Mouse (Mus musculus) limb, embryonic 14.5 days (tissue): ENCODE measurements around the gene Osbpl9. TPM values are rescaled to one million over a fixed set of nuclear protein-coding genes. Genes with fewer than 3 reads are reported as not detected.

Source experiments
- ATAC-seq: fragments of 200-750 bp; cut with Nextera tagmentation; 2 replicates; pipeline ENCODE4 v1.8.0; 2017; ENCODE audit warnings: low read depth, moderate number of reproducible peaks, moderate TSS enrichment; ENCODE audit not compliant: low FRiP score
- DNase-seq: peaks from one replicate; pipeline ENCODE4 v3.0.0-alpha.2; 2015; ENCODE audit warnings: low spot score
- H3K27ac ChIP-seq: fragments of 300-500 bp; sonication (generic); replicated peaks from 2 replicates; pipeline ENCODE4 v1.5.1; 2014; ENCODE audit warnings: low read depth, mild to moderate bottlenecking, low read length, moderate library complexity, mixed read lengths
- H3K27me3 ChIP-seq: fragments of 300-500 bp; sonication (generic); 2 replicates; pipeline ENCODE4 v1.6.1; 2014; ENCODE audit warnings: low read length, mixed read lengths; ENCODE audit not compliant: control insufficient read depth, insufficient read depth
- H3K36me3 ChIP-seq: fragments of 300-500 bp; sonication (generic); 2 replicates; pipeline ENCODE4 v1.6.1; 2014; ENCODE audit warnings: mild to moderate bottlenecking, low read length, moderate library complexity, mixed read lengths; ENCODE audit not compliant: control insufficient read depth, insufficient read depth
- H3K4me1 ChIP-seq: fragments of 300-500 bp; sonication (generic); 2 replicates; pipeline ENCODE4 v1.6.1; 2014; ENCODE audit warnings: antibody characterized with exemption, low read length, mixed read lengths; ENCODE audit not compliant: control insufficient read depth, insufficient read depth
- H3K4me2 ChIP-seq: fragments of 300-500 bp; sonication (generic); replicated peaks from 2 replicates; pipeline ENCODE4 v1.6.1; 2014; ENCODE audit warnings: low read depth, mild to moderate bottlenecking, low read length, moderate library complexity; ENCODE audit not compliant: severe bottlenecking
- H3K4me3 ChIP-seq: fragments of 300-500 bp; sonication (generic); replicated peaks from 2 replicates; pipeline ENCODE4 v1.5.1; 2014; ENCODE audit warnings: low read length
- H3K9ac ChIP-seq: fragments of 300-500 bp; sonication (generic); 2 replicates; pipeline ENCODE4 v1.6.1; 2014; ENCODE audit warnings: mild to moderate bottlenecking, low read depth, low read length, moderate library complexity; ENCODE audit not compliant: severe bottlenecking
- H3K9me3 ChIP-seq: fragments of 300-500 bp; sonication (generic); 2 replicates; pipeline ENCODE4 v1.6.1; 2016; ENCODE audit warnings: low read length; ENCODE audit not compliant: control insufficient read depth
- POLR2A ChIP-seq: fragments of 200-500 bp; IDR thresholded peaks from 2 replicates; pipeline ENCODE4 v1.8.0; 2012; ENCODE audit warnings: inconsistent platforms, mild to moderate bottlenecking, moderate library complexity, borderline replicate concordance; ENCODE audit not compliant: insufficient read depth, insufficient read length; ENCODE audit errors: extremely low read depth
- WGBS: fragments of 180-500 bp; shearing (Covaris S2); extraction: QIAGEN DNeasy Blood & Tissue Kit; methylation state at CpG from one replicate; pipeline ENCODE4 v1.1.7; 2014; 5-methylcytosine and 5-hydroxymethylcytosine counted together
- polyA plus RNA-seq, 2 experiments: library from polyadenylated mRNA; depleted of rRNA in 1 of 2; stranded (reverse) in 1 of 2; unstranded in 1 of 2; fragments of >200 nt; fragmentation: Nextera tagmentation in 1 of 2; extraction: Ambion mirVana in 1 of 2; gene quantifications; 2 replicates each; pipeline versions ENCODE4 v1.2.1 to v1.2.3; 2012 to 2014

Osbpl9 gene
- polyA plus RNA-seq, 2 experiments = 55.6 to 57.8 TPM

DNA sequence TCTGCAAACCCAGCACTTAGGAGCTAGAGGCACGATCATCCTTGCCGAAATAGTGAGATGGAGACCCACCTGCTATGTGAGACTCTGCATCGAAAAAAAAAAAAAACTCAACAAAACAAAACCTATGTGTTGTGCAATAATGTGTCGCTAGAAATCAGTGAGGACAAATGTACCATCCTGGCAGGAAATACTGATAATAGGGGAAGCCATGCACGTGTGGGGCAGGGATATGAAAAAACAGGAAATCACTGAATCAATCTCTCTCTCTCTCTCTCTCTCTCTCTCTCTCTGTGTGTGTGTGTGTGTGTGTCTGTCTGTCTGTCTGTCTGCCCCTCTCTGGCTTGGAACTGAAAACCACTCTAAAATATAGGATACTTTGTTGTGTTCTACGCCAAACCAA lies 81.3 kb downstream of the Osbpl9 start:
- no peak overlapping the region for H3K4me3 ChIP-seq
- no peak for TF ChIP-seq POLR2A
- no peak overlapping the region for H3K4me2 ChIP-seq
- DNase-seq = no peak
- H3K9me3 ChIP-seq = no peaks in the 10 kb centered on the region
- H3K27ac ChIP-seq = no peak overlapping the region
- H3K9ac ChIP-seq = no peak overlapping the region
- H3K36me3 ChIP-seq = no peaks in the 10 kb centered on the region
- no peaks in the 10 kb centered on the region for H3K27me3 ChIP-seq
- 80% methylated on average over 6 of the region's 6 CpGs for WGBS
- ATAC-seq = no peak
- peaks cover 18% of the 10 kb centered on the region for H3K4me1 ChIP-seq

DNA sequence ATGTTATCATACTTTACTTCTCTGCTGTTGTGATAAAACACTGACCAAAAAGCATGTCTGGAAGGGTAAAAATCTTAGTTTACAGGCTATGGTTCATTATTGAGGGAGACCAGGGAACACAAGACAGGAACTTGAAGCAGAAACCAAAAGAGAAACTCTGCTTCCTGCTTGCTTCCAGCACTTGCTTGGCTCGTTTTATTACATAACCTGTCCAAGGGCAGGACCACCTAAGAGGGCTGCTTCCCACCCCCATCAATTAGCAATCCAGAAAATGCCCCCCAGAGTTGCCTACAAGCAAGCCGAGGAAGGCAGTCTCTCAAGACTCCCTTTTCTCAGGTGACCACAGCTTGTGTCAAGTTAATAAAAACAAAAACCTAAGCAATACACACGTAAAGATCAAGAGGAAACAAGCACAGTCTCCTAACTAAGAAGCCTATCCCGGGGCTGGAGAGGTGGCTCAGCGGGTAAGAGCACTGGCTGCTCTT lies 82.4 kb downstream of the Osbpl9 start:
- H3K4me2 ChIP-seq = no peak overlapping the region
- H3K9ac ChIP-seq = no peak overlapping the region
- peaks cover 24% of the 10 kb centered on the region for H3K4me1 ChIP-seq
- no peak overlapping the region for H3K27ac ChIP-seq
- no peaks in the 10 kb centered on the region for H3K9me3 ChIP-seq
- WGBS = 70% methylated on average over 5 of the region's 5 CpGs
- ATAC-seq (no peak), DNase-seq (no peak)
- no peaks in the 10 kb centered on the region for H3K36me3 ChIP-seq
- no peak overlapping the region for H3K4me3 ChIP-seq
- no peaks in the 10 kb centered on the region for H3K27me3 ChIP-seq
- TF ChIP-seq POLR2A = no peak

DNA sequence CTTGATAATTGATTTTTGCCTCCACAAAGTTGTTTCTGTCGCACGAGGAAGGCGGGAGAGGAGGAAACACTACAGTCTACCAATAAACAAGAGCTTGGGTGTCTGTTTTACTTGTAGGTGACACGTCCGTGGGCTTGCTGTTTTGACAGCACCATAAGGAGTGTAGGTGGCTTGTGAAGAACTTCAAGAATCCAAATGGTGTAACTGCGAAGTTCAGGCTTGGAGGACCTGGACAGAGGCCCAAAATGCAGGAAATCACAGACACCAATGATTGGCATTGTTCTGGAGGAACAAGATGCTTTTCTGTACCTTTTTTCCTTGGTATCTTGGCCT lies 83.8 kb downstream of the Osbpl9 start:
- 0 out of 2 replicates have a peak, but pooled peaks have one; percentile 2 for ATAC-seq
- no peak for TF ChIP-seq POLR2A
- Histone ChIP-seq H3K36me3 (no peaks in the 10 kb centered on the region), H3K9me3 (no peaks in the 10 kb centered on the region), H3K4me3 (peak overlapping the region; percentile 57), H3K4me2 (peak overlapping the region; percentile 56), H3K27ac (peak overlapping the region; percentile 88), H3K9ac (peak overlapping the region; percentile 66), H3K4me1 (peaks cover 24% of the 10 kb centered on the region), H3K27me3 (no peaks in the 10 kb centered on the region)
- DNase-seq = no peak
- WGBS = 2% methylated on average over 6 of the region's 6 CpGs

DNA sequence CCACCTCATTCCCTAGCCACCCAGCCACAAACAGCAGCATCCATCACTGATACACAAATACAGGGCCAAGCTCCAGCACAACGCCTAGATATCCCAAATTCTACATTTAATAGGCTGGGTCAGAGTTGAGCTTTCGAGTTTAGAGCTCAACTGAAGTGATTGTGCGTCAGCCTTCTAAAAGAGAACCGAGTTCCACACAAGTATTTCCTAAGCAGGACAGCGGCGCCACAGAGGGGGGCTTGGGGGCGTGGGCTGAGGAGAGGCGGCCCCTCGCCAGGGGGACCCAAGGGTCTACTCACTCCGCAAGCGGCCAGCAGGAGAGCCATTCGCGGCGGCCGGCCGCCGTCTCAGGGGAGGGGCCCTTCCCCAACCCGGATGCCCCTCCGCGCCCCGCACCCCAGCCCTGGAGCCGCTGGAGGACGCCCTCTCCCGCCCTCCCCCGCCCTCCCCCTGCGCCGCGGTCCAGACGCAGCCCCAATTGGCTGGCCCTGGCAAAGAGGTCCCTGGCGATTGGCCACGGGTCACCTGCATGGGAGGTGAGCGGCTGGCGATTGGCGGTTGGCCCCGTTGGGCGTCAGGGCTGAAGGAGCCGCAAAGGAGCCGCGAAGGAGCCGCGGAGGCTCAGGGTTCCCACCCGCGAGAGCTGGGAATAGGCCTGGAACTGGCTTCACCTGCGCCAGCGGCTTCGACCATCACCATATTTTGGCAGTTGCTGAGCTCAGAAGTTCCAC lies 84.3 kb downstream of the Osbpl9 start:
- TF ChIP-seq POLR2A = peak; percentile 62; the same call in 1 of the 2 replicates
- peak overlapping the region; percentile 88 for H3K27ac ChIP-seq
- peak overlapping the region; percentile 57 for H3K4me3 ChIP-seq
- no peaks in the 10 kb centered on the region for H3K36me3 ChIP-seq
- WGBS = 0% methylated on average over 28 of the region's 46 CpGs
- no peaks in the 10 kb centered on the region for H3K9me3 ChIP-seq
- ATAC-seq (peak; percentile 98), DNase-seq (peak; percentile 90)
- H3K27me3 ChIP-seq = no peaks in the 10 kb centered on the region
- peak overlapping the region; percentile 66 for H3K9ac ChIP-seq
- peaks cover 23% of the 10 kb centered on the region for H3K4me1 ChIP-seq
- peak overlapping the region; percentile 56 for H3K4me2 ChIP-seq

DNA sequence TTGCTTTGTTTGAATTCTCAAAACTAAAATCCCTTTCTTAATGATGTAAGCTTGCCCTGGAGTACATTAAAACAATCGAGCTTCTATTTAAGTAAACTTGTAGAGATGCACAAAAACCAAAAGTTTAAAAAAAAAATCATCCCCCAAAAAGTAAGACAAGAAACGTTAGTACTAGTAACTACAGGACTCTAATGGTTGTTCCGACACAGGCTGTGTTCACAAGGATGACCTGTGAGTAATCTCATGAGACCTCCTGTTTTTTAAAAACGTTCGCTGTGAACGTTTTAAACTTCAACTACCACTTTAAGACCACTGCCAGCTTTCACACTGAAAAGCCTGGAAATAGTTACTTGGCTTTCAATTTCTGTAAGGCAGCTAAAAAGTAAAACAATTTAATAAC lies 85.1 kb downstream of the Osbpl9 start:
- Histone ChIP-seq H3K27me3 (no peaks in the 10 kb centered on the region), H3K36me3 (no peaks in the 10 kb centered on the region), H3K4me1 (peaks cover 21% of the 10 kb centered on the region), H3K4me3 (peak overlapping the region; percentile 57), H3K9ac (no peak overlapping the region), H3K4me2 (peak overlapping the region; percentile 56), H3K9me3 (no peaks in the 10 kb centered on the region), H3K27ac (no peak overlapping the region; the same call in 1 of the 2 replicates)
- WGBS = 24% methylated on average over 6 of the region's 6 CpGs
- DNase-seq = no peak
- TF ChIP-seq POLR2A = no peak
- ATAC-seq = no peak
